Mouse (Mus musculus) E14TG2a.4 (cell line): ENCODE measurements around the gene Bag5.

ENCODE experiments used
- H3K27me3 ChIP-seq: 2 replicates; pipeline ENCODE4 v1.6.1; 2014; ENCODE audit warnings: low read length, control low read depth; ENCODE audit not compliant: insufficient read depth
- H3K36me3 ChIP-seq: 2 replicates; pipeline ENCODE4 v1.6.1; 2014; ENCODE audit warnings: low read length, control low read depth; ENCODE audit not compliant: insufficient read depth
- H3K4me1 ChIP-seq: replicated peaks from 2 replicates; pipeline ENCODE4 v1.6.1; 2014; ENCODE audit warnings: low read depth, low read length, control low read depth
- H3K4me3 ChIP-seq: replicated peaks from 2 replicates; pipeline ENCODE4 v1.5.1; 2014; ENCODE audit warnings: mild to moderate bottlenecking, low read length
- H3K9me3 ChIP-seq: 2 replicates; pipeline ENCODE4 v1.6.1; 2014; ENCODE audit warnings: low read length, control low read depth
- CTCF ChIP-seq: conservative IDR thresholded peaks from 2 replicates; pipeline ENCODE4 v1.5.1; 2014; ENCODE audit warnings: low read length
- NANOG ChIP-seq: IDR thresholded peaks from 2 replicates; pipeline ENCODE4 v1.6.1; 2014; ENCODE audit warnings: borderline replicate concordance, low read length, mixed read lengths
- POU5F1 ChIP-seq: IDR thresholded peaks from 2 replicates; pipeline ENCODE4 v1.6.1; 2014; ENCODE audit warnings: low read length, borderline replicate concordance

The Bag5 gene

DNA sequence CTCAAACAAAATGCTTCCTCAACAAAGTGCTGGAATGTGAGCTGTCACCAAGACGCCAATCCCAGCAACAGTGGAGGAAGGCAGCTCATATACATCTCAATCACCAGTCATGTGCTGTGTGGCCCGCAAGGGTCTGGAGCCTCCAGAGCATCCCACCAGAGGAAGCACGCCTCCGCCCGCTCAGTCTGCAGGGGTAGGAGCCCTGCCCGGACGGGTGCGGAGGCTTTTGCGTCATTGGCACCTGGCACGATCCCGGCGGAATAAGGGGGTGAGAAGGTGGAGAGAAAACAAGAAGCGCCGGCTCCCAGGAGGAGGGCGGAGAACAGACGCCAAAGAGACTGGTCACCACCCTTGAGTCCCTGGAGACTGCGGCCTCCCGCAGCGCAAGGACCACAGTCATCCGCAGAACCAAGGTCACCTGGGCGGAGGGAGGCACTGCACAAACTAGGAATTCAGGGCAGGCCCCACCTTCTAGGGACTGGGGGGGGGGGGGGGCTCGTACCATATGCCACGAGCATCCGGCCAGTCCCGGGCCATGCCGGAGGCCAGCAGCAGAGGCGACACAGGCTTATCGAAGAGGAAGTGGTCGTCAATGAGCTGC, 42.6 kb downstream of the Bag5 start:
- H3K4me3 ChIP-seq, result peak overlapping the region; percentile 89
- TF ChIP-seq NANOG (no peak), CTCF (no peak), POU5F1 (no peak)

GRCm38 (mm10) chr12:111669961-111670360, 43.1 kb downstream of the Bag5 start:
- peaks cover 72% of the 10 kb centered on the region for H3K4me1 ChIP-seq
- H3K9me3 ChIP-seq, result no peaks in the 10 kb centered on the region
- peaks cover 37% of the 10 kb centered on the region for H3K36me3 ChIP-seq
- TF ChIP-seq POU5F1 (no peak), NANOG (no peak), CTCF (no peak)
- peaks cover 23% of the 10 kb centered on the region for H3K27me3 ChIP-seq
- H3K4me3 ChIP-seq, result peak overlapping the region; percentile 89

More for the DNA sequence above, 42.6 kb downstream of the Bag5 start:
- Histone ChIP-seq H3K4me1 (peaks cover 72% of the 10 kb centered on the region), H3K36me3 (peaks cover 37% of the 10 kb centered on the region), H3K9me3 (no peaks in the 10 kb centered on the region), H3K27me3 (peaks cover 23% of the 10 kb centered on the region)

- peaks cover 73% of the 10 kb centered on the region for H3K4me1 ChIP-seq
Measured at GRCm38 (mm10) chr12:111669000-111669788, 43.9 kb downstream of the Bag5 start.

GRCm38 (mm10) chr12:111668457-111668912, 44.6 kb downstream of the Bag5 start:
- Histone ChIP-seq H3K4me1 (peaks cover 73% of the 10 kb centered on the region), H3K4me3 (no peak overlapping the region; the same call in 1 of the 2 replicates), H3K9me3 (no peaks in the 10 kb centered on the region), H3K36me3 (peaks cover 37% of the 10 kb centered on the region), H3K27me3 (peaks cover 15% of the 10 kb centered on the region)
- no peak for TF ChIP-seq POU5F1
- no peak for TF ChIP-seq NANOG
- TF ChIP-seq CTCF, result peak; percentile 84

More at GRCm38 (mm10) chr12:111669000-111669788, 43.9 kb downstream of the Bag5 start:
- H3K27me3 ChIP-seq, result peaks cover 22% of the 10 kb centered on the region
- no peak for TF ChIP-seq NANOG
- no peak for TF ChIP-seq CTCF
- no peak for TF ChIP-seq POU5F1
- H3K9me3 ChIP-seq, result no peaks in the 10 kb centered on the region
- H3K36me3 ChIP-seq, result peaks cover 37% of the 10 kb centered on the region
- peak overlapping the region; percentile 89 for H3K4me3 ChIP-seq

DNA sequence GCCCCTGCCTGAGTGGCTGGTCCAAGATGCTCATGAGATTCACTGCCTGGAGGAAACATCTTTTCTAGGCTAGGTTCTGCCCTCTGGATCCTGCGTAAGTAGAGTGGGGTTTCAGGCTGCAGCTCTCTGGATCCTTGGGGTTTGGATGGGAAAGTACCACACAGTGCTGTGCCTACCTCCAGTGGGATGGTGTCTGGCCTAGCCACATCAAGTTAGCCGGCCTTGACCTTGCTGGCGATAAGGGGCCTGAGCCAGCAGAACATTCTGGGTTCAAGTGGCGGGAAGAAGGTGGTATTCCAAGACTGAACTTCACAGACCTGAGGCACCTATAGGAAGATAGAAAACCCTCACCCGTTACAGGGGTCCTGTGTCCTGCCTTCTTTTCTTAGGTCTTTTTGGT, 45.6 kb downstream of the Bag5 start:
- Histone ChIP-seq H3K27me3 (peaks cover 5% of the 10 kb centered on the region), H3K4me1 (peaks cover 73% of the 10 kb centered on the region), H3K4me3 (no peak overlapping the region), H3K9me3 (no peaks in the 10 kb centered on the region), H3K36me3 (peaks cover 37% of the 10 kb centered on the region)
- no peak for TF ChIP-seq POU5F1
- no peak for TF ChIP-seq NANOG
- no peak for TF ChIP-seq CTCF

GRCm38 (mm10) chr12:111666380-111666779, 46.7 kb downstream of the Bag5 start:
- Histone ChIP-seq H3K36me3 (peaks cover 34% of the 10 kb centered on the region), H3K4me3 (no peak overlapping the region), H3K9me3 (no peaks in the 10 kb centered on the region), H3K27me3 (no peaks in the 10 kb centered on the region), H3K4me1 (peaks cover 82% of the 10 kb centered on the region)
- TF ChIP-seq NANOG, result no peak
- TF ChIP-seq POU5F1, result no peak
- TF ChIP-seq CTCF, result no peak

DNA sequence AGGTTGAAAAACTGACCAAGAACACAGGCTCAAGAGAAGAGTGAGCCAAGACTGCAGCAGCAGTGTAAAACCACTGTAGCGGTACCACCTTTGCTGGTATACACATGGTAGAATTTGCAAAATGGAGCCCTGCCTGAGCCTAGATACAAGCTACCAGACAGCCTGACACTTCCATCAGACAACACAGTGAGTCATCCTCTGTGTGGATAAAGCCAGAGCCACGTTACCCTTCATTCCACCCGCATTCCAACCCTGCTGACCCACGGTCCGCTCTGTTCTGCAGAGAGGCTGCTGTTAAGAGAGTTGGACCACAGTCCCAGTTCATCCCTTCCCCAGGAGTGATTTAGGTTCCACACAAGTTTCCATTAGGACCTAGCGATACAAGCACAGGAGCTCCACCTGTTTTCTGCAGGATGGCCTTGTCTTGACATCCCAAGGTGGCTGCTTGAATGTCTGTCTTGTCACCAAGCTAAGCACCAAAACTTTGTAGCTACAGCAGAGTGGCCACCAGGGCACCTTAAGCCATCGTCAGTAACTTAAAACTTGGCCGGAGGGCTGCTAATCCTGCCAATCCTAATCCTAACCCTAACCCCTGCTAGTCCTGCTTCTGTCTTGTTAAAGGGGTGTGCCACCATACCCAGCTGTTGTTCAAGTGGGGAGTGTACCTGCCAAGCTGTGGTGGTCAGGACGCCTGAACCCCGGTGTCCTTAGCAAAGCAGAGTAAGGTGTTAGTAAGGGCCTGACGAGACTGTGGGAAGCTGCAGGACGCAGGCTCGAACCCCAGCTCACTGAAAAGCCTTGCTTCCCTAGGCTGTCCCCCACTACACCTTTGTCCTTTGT, 47.8 kb downstream of the Bag5 start:
- TF ChIP-seq NANOG (no peak), POU5F1 (no peak), CTCF (0 out of 2 replicates have a peak, but pooled peaks have one; percentile 1)
- H3K36me3 ChIP-seq, result peaks cover 24% of the 10 kb centered on the region

More for the DNA sequence above, 47.8 kb downstream of the Bag5 start:
- Histone ChIP-seq H3K4me1 (peaks cover 88% of the 10 kb centered on the region), H3K4me3 (no peak overlapping the region), H3K9me3 (no peaks in the 10 kb centered on the region), H3K27me3 (no peaks in the 10 kb centered on the region)
